Mouse (Mus musculus): ENCODE measurements at regions not wholly inside any gene's neighbourhood (a gene's known extent, or its start where the extent isn't known, plus 50 kb on each side); places are given as distances from the start of the nearest gene placed in this dataset.

DNA sequence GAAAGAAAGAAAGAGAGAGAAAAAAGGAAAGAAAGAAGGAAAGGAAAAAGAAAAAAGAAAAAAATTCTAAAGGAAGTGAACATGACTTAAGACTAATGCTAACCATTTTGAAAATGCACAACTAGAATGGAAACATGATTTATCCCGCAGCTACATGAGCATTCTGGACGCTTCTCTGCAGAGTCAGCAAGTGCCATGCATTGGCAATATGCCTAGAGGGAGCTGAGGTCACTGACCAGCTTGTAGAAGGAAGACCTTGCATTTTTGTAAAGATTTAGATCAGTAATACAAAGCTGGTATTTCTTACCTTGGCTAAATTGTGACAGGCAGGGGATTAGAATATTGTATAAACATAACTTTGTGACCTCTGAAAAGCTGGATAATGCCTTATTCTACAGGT lies 461.2 kb upstream of the Tenm2 start:
- TF ChIP-seq CEBPB (IDR thresholded peaks at IDR 0.05; ENCODE audit: low read depth) (no peak), MAX (IDR thresholded peaks at IDR 0.05) (no peak)

All from C2C12 (cell line).